Mouse (Mus musculus): ENCODE measurements around the gene Tcte1. TPM values are rescaled to one million over a fixed set of nuclear protein-coding genes. Genes with fewer than 3 reads are reported as not detected.

Gene Tcte1
- 0.14 and 0.22 TPM in 2 replicates for polyA plus RNA-seq (2015; fragmentation: Nextera tagmentation; extraction: Ambion mirVana)

DNA sequence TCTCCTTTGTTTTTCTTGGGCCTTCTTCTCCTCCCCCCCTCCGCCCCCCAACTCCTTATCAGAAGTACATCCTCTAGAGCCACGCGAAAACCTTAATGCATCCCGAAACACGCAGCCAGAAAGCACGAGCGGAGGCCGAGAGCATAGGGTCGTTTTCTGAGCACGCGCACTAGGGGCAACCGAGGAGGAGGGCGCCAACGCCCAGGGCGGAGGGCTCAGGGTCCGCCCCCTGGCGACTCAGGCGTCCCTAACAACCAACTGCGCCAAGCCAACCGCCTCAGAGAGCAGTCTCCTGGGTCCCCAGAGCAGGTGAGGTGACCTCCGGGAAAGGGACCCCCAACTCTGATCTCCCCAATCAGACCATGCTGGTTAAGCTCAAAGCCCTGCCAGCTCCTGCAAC lies at the start of gene Tcte1:
TSS of gene Tcte1 (plus strand) at position 172 of the 400 bp plus-strand sequence.
- peak within 1 kb of the TSS; percentile 43 for H3K4me3 ChIP-seq (replicated peaks)
- under 1% methylated on average over 21 of the region's 21 CpGs for WGBS
- peaks cover 23% of the 10 kb centered on the region for H3K36me3 ChIP-seq
- H3K4me2 ChIP-seq, result peak within 1 kb of the TSS; percentile 80
- H3K9ac ChIP-seq, result peak within 1 kb of the TSS; percentile 53; the same call in 1 of the 2 replicates
- H3K27me3 ChIP-seq, result peaks cover 44% of the 10 kb centered on the region
- H3K27ac ChIP-seq, result no peak within 1 kb of the TSS
- ATAC-seq (replicated peaks; ENCODE audit: low FRiP score), result peak; percentile 66; the same call in 1 of the 2 replicates
- H3K4me1 ChIP-seq, result peaks cover 15% of the 10 kb centered on the region
- no peaks in the 10 kb centered on the region for H3K9me3 ChIP-seq (replicated peaks)

DNA sequence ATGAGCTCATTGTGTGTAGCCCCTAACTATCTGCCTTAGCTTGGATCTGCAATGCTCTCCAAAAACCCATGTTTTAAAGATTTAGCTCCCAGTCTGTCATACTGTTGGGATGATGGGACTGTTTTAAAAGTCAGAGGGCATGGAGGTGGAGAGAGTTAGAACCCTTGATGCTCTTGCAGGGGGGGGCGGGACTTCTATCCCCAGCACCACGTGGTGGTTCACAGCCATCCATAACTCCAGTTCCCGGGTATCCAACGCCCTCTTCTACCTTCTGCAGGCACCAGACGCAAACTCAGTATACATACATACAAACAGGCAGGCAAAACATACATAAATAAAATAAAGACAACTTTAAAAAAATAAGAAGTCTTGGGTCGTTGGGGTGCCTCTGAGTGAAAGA lies 49.6 kb upstream of the Tcte1 start:
- peaks cover 7% of the 10 kb centered on the region for H3K4me1 ChIP-seq
- no peaks in the 10 kb centered on the region for H3K36me3 ChIP-seq
- 72% methylated on average over 6 of the region's 6 CpGs for WGBS
- ATAC-seq (replicated peaks; ENCODE audit: low FRiP score), result no peak
- H3K9me3 ChIP-seq (replicated peaks), result no peaks in the 10 kb centered on the region
- no peak overlapping the region for H3K4me3 ChIP-seq (replicated peaks)
- H3K4me2 ChIP-seq, result no peak overlapping the region
- H3K9ac ChIP-seq, result no peak overlapping the region
- no peak overlapping the region for H3K27ac ChIP-seq
- peaks cover 34% of the 10 kb centered on the region for H3K27me3 ChIP-seq

GRCm38 (mm10) chr17:45474146-45474545 lies 49.1 kb upstream of the Tcte1 start:
- H3K4me3 ChIP-seq (replicated peaks), result peak overlapping the region; percentile 47

DNA sequence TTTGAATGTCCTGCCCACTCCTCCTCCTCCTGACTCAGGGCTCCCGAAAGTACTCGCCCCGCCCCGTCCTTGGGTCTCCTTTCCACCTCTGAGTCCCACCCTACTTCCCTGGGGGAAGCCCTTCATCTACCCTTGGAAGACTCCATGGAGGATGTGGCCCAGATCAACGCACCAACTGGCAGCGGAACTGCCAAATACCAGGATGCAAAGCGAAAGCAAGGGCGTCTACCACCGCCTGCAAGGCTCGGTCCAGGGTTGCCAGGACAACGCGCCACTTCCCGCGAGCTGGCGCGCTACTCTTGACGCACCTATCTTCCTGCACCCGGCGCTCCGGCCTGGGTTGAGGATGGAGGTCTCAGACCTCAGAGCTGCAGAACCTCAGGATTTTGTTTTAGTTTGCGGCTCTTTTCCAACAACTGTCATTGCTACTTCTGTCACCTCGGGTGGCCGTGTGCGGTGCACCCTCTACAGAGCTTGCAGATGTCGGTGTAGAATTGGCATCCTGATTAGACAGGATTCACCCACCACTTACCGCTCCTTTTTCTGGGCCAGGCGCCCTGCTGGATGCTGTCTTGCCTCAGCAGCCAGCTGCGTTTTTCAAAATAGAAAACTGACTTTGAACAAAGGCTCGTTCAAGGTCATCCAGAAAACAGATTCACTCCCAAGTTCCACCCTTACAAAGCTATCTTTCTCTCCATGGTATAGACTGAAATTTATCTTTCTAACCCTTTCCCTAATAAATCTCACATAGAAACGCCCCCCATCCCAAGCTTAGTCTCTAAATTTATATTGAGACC lies 48.4 kb upstream of the Tcte1 start, which contains the start of gene Spats1:
TSS of gene Spats1 (minus strand) at position 747 of the 797 bp plus-strand sequence.
- Histone ChIP-seq H3K4me3 (replicated peaks) (peak within 1 kb of the TSS; percentile 47), H3K9me3 (replicated peaks) (no peaks in the 10 kb centered on the region), H3K4me1 (peaks cover 7% of the 10 kb centered on the region), H3K27me3 (peaks cover 34% of the 10 kb centered on the region), H3K4me2 (peak within 1 kb of the TSS; percentile 75), H3K27ac (no peak within 1 kb of the TSS), H3K36me3 (no peaks in the 10 kb centered on the region), H3K9ac (no peak within 1 kb of the TSS)
- ATAC-seq (replicated peaks; ENCODE audit: low FRiP score), result peak; percentile 43; the same call in 1 of the 2 replicates
- WGBS, result 5% methylated on average over 30 of the region's 30 CpGs

More at GRCm38 (mm10) chr17:45474146-45474545, 49.1 kb upstream of the Tcte1 start:
- no peaks in the 10 kb centered on the region for H3K36me3 ChIP-seq
- no peak overlapping the region for H3K9ac ChIP-seq
- WGBS, result 67% methylated on average over 8 of the region's 8 CpGs
- peaks cover 34% of the 10 kb centered on the region for H3K27me3 ChIP-seq
- no peak overlapping the region for H3K27ac ChIP-seq
- 0 out of 2 replicates have a peak, but pooled peaks have one; percentile 27 for ATAC-seq (replicated peaks; ENCODE audit: low FRiP score)
- H3K4me1 ChIP-seq, result peaks cover 7% of the 10 kb centered on the region
- H3K4me2 ChIP-seq, result peak overlapping the region; percentile 75
- no peaks in the 10 kb centered on the region for H3K9me3 ChIP-seq (replicated peaks)

- 0 out of 2 replicates have a peak, but pooled peaks have one; percentile 20 for ATAC-seq (replicated peaks; ENCODE audit: low FRiP score)
- H3K4me1 ChIP-seq, result peaks cover 7% of the 10 kb centered on the region
These were observed 44.9 kb upstream of the Tcte1 start for GRCm38 (mm10) chr17:45478234-45478825.

DNA sequence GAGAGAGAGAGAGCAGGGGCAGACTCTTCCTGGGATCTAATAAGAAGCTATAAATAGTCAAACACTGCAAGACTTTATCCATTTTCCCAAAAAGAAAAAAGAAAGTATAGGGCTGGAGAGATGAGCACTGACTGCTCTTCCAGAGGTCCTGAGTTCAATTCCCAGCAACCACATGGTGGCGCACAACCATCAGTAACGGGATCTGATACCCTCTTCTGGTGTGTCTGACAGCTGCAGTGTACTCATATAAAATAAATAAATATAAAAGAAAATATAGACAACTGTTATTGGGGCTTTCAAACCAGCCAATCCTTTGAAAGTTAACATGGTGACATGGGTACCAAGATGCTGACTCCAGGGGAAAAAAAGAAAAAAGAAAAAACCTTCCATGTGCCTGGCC lies 42.8 kb upstream of the Tcte1 start:
- WGBS, result 35% methylated on average over 2 of the region's 2 CpGs
- Histone ChIP-seq H3K9ac (no peak overlapping the region), H3K4me1 (no peaks in the 10 kb centered on the region), H3K4me2 (no peak overlapping the region), H3K9me3 (replicated peaks) (peaks cover 5% of the 10 kb centered on the region; the same call in 1 of the 2 replicates), H3K4me3 (replicated peaks) (no peak overlapping the region), H3K27ac (no peak overlapping the region), H3K27me3 (peaks cover 21% of the 10 kb centered on the region), H3K36me3 (no peaks in the 10 kb centered on the region)
- ATAC-seq (replicated peaks; ENCODE audit: low FRiP score), result no peak

More at GRCm38 (mm10) chr17:45478234-45478825, 44.9 kb upstream of the Tcte1 start:
- WGBS, result 13% methylated on average over 12 of the region's 12 CpGs
- no peaks in the 10 kb centered on the region for H3K36me3 ChIP-seq
- no peak overlapping the region for H3K4me3 ChIP-seq (replicated peaks)
- H3K9me3 ChIP-seq (replicated peaks), result peaks cover 5% of the 10 kb centered on the region; the same call in 1 of the 2 replicates
- H3K27ac ChIP-seq, result no peak overlapping the region
- no peak overlapping the region for H3K4me2 ChIP-seq
- H3K27me3 ChIP-seq, result peaks cover 34% of the 10 kb centered on the region
- H3K9ac ChIP-seq, result no peak overlapping the region

DNA sequence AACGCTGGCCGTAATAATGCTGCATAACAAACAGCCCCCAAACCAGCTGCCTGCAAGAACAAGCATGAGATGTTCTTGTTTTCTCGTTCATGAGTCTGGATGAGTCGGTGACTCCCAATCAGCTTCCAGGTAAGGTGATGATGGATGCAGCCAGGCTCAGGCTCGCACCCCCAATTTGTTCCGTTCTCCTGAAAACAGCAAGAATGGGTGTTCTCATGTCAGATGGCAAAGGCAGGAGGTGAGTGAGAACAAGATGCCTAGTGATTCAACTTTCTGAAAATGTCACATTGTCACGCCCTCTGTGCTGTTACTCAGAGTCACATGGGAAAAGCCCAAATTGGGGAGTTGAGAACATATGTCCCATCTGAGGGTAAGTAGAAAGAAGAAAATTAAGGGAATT lies 37.7 kb upstream of the Tcte1 start:
- peaks cover 7% of the 10 kb centered on the region; the same call in 1 of the 2 replicates for H3K27me3 ChIP-seq
- H3K9me3 ChIP-seq (replicated peaks), result peaks cover 5% of the 10 kb centered on the region; the same call in 1 of the 2 replicates
- no peak overlapping the region for H3K4me3 ChIP-seq (replicated peaks)
- H3K4me1 ChIP-seq, result no peaks in the 10 kb centered on the region
- WGBS, result 85% methylated on average over 7 of the region's 7 CpGs
- ATAC-seq (replicated peaks; ENCODE audit: low FRiP score), result no peak
- no peaks in the 10 kb centered on the region for H3K36me3 ChIP-seq
- no peak overlapping the region for H3K9ac ChIP-seq
- H3K4me2 ChIP-seq, result no peak overlapping the region
- no peak overlapping the region for H3K27ac ChIP-seq

- Histone ChIP-seq H3K4me1 (no peaks in the 10 kb centered on the region), H3K9me3 (replicated peaks) (no peaks in the 10 kb centered on the region), H3K4me3 (replicated peaks) (no peak overlapping the region), H3K36me3 (no peaks in the 10 kb centered on the region), H3K27ac (no peak overlapping the region), H3K9ac (no peak overlapping the region), H3K27me3 (peaks cover 7% of the 10 kb centered on the region; the same call in 1 of the 2 replicates), H3K4me2 (no peak overlapping the region)
- no peak for ATAC-seq (replicated peaks; ENCODE audit: low FRiP score)
- 11% methylated on average over 5 of the region's 5 CpGs for WGBS
These were observed 36.0 kb upstream of the Tcte1 start for GRCm38 (mm10) chr17:45487216-45487615.

GRCm38 (mm10) chr17:45488321-45489254 lies 34.6 kb upstream of the Tcte1 start:
- peaks cover 7% of the 10 kb centered on the region; the same call in 1 of the 2 replicates for H3K27me3 ChIP-seq
- H3K36me3 ChIP-seq, result no peaks in the 10 kb centered on the region
- no peaks in the 10 kb centered on the region for H3K9me3 ChIP-seq (replicated peaks)
- H3K4me2 ChIP-seq, result no peak overlapping the region
- WGBS, result 83% methylated on average over 23 of the region's 23 CpGs
- no peak for ATAC-seq (replicated peaks; ENCODE audit: low FRiP score)
- no peaks in the 10 kb centered on the region for H3K4me1 ChIP-seq
- H3K4me3 ChIP-seq (replicated peaks), result no peak overlapping the region
- no peak overlapping the region for H3K9ac ChIP-seq
- H3K27ac ChIP-seq, result no peak overlapping the region

GRCm38 (mm10) chr17:45489736-45490135 lies 33.5 kb upstream of the Tcte1 start:
- WGBS, result 85% methylated on average over 6 of the region's 6 CpGs
- Histone ChIP-seq H3K4me3 (replicated peaks) (no peak overlapping the region), H3K27ac (no peak overlapping the region), H3K9me3 (replicated peaks) (no peaks in the 10 kb centered on the region), H3K4me1 (no peaks in the 10 kb centered on the region), H3K9ac (no peak overlapping the region), H3K4me2 (no peak overlapping the region), H3K27me3 (peaks cover 11% of the 10 kb centered on the region; the same call in 1 of the 2 replicates), H3K36me3 (no peaks in the 10 kb centered on the region)
- no peak for ATAC-seq (replicated peaks; ENCODE audit: low FRiP score)

DNA sequence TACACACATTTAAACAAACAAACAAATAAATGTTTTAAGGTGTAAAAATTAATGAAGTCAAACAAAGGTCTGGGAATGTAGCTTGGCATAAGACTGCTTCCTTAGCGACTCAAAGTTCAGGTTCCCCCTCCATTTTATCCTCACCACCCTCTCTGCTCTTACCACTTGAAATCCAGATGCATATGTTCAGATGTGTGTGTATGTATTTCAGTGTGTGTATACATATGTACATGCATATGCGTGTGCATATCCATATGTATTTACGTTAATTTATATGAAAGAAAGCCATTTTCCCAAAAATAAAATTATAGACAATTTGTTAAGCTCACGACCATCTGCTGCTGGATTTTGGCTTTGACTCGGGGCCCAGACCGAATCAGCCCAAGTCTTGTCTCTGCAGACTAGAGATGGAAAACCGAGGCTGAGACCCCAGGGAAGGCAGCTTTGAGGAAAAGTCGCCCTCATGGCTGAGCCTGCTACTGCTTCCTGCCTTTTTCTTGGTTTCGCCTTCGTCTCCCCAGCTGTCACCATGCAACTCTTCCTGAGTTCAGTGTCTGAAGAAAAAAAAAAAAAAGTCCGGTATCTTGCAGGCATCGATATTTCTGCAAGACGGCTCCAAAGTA lies 32.6 kb upstream of the Tcte1 start:
- Histone ChIP-seq H3K27ac (no peak overlapping the region), H3K27me3 (peaks cover 11% of the 10 kb centered on the region; the same call in 1 of the 2 replicates), H3K9ac (no peak overlapping the region), H3K36me3 (no peaks in the 10 kb centered on the region), H3K4me2 (no peak overlapping the region), H3K4me3 (replicated peaks) (no peak overlapping the region), H3K9me3 (replicated peaks) (no peaks in the 10 kb centered on the region), H3K4me1 (0 out of 2 replicates have a peak, but pooled peaks cover 3% of the 10 kb centered on the region)
- 61% methylated on average over 13 of the region's 13 CpGs for WGBS
- ATAC-seq (replicated peaks; ENCODE audit: low FRiP score), result no peak
